10 mouse cellular contexts compared by ENCODE assay signal in the genomic region with DNA sequence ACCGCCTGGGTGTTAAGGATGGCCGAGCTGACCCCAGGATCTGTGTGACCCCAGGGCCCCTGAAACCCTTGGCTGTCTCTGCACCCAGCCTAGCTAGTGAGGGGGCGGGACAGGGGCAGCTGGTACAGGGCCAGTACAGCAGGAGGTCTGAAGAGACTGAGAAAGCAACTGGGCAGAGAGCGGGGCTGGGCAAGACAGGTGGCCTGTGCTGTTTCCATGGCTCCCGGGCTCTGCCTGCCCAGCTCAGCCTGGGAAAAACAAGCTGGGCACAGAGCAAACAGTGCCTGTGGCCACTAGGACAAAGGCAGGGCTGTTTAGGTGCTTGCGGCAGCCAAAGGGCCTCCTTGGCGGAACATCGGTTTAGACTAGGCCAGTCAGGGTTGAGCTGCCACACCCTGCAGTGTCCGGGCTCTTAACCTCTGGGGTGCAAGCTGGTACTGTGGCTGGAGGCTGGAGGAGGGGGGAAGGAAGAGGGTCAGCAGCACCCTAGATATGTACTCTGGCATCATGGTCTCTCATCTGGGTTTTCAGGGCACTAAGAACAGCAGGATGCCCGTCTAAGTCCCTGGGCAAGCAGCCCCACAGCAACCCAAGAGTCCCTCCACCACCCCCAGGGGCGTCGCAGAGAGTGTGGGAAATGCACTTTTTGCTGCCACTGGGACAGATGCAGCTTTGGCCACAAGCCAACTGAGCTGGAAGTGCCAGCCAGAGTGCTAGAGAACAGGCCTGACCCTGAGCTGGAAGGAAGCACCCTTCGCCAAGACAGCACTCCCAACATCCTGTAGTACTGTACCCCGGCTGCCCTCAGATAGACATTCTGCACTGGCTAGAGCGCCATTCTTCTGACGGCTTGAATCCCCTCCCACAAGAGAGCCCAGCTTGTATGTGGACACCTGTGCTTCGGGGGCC. TPM values are rescaled to one million over a fixed set of nuclear protein-coding genes. Genes with fewer than 3 reads are reported as not detected.
DNase-seq lines count a peak whose midpoint lies in the region; ATAC-seq lines count a peak whose summit lies in the region.
"Had no signal": no experiment of that assay in that cellular context is flagged by ENCODE, and none has a peak within 500 bp of the region (broad histone marks: within the 10 kb centered on the region; RNA-seq: fewer than 3 reads in every experiment).

No protein-coding gene starts in this region.

- no peak for ATAC-seq in megakaryocyte progenitor cell, adult 5-6 weeks (replicated peaks; ENCODE audit: poor library complexity)

- intact Hi-C loops in gastrocnemius, postnatal 14 days (cut with DNase I; ENCODE audit: low total_unique reads), result no loop called here
- intact Hi-C loops in gastrocnemius, postnatal 36 days (cut with DNase I), result no loop called here

- DNase-seq in gastrocnemius, postnatal 14 days, result peak; percentile 71
- DNase-seq in gastrocnemius, postnatal 36 days, result no peak
- DNase-seq in adrenal gland, postnatal 14 days, result peak; percentile 78
- DNase-seq in frontal cortex, postnatal 36 days (ENCODE audit: low spot score in 2 of 2), result peak; percentile 58 to 71
- peak; percentile 66 to 82 for DNase-seq in layer of hippocampus, adult 18-20 months (ENCODE audit: low spot score in 2 of 2)
- peak; percentile 79 for DNase-seq in lung, postnatal 36 days
- DNase-seq in urinary bladder, adult 2 months (ENCODE audit: low spot score), result peak; percentile 64

RNA-seq across cellular contexts. Expression of gene Wnt7b, which starts 31.3 kb away (rescaled TPM):
- total RNA-seq in gastrocnemius, postnatal 14 days (2021), result under 1 TPM; 0.09 to 0.12 TPM
- not detected for total RNA-seq in gastrocnemius, postnatal 36 days (2021)
- total RNA-seq in adrenal gland, postnatal 14 days (2021), result 0.30 and 0.75 TPM in 2 replicates
- 10 to 100 TPM; 43.3 to 53.8 TPM for total RNA-seq in layer of hippocampus, adult 18-20 months (2021)
- polyA plus RNA-seq in urinary bladder, adult 2 months (2012; rRNA removed), result 15.3 and 15.9 TPM in 2 replicates
- total RNA-seq in megakaryocyte progenitor cell, adult 5-6 weeks (2015), result not detected in 2 replicates
- total RNA-seq in megakaryocyte progenitor cell, adult 5-6 weeks (2017), result not detected in 2 replicates
- polyA plus RNA-seq: G1E, macrophage had no signal

Comparison
In these comparisons a context has a peak if more than half of its experiments do, and no peak if none do; other contexts are left out.
1. DNase-seq: peak in gastrocnemius, postnatal 14 days (single experiment), adrenal gland, postnatal 14 days (single experiment), frontal cortex, postnatal 36 days (2 of 2), layer of hippocampus, adult 18-20 months (2 of 2), lung, postnatal 36 days (single experiment) and urinary bladder, adult 2 months (single experiment); none in gastrocnemius, postnatal 36 days (0 of 2).
2. RNA of gene Wnt7b, which starts 31.3 kb away (total RNA-seq): 43.3 to 53.8 TPM in layer of hippocampus, adult 18-20 months; 0.30 to 0.75 TPM in adrenal gland, postnatal 14 days, 0.09 to 0.12 TPM in gastrocnemius, postnatal 14 days, not detected in gastrocnemius, postnatal 36 days and not detected in megakaryocyte progenitor cell, adult 5-6 weeks; every median in the first group is over 10 times any median in the second.